Mouse (Mus musculus) urinary bladder, postnatal 25 days (tissue): ENCODE data around the gene Pemt.

Experiments used
- DNase-seq: peaks from one replicate; pipeline ENCODE4 v3.0.0; 2022; ENCODE audit warnings: low spot score

The Pemt gene

DNA sequence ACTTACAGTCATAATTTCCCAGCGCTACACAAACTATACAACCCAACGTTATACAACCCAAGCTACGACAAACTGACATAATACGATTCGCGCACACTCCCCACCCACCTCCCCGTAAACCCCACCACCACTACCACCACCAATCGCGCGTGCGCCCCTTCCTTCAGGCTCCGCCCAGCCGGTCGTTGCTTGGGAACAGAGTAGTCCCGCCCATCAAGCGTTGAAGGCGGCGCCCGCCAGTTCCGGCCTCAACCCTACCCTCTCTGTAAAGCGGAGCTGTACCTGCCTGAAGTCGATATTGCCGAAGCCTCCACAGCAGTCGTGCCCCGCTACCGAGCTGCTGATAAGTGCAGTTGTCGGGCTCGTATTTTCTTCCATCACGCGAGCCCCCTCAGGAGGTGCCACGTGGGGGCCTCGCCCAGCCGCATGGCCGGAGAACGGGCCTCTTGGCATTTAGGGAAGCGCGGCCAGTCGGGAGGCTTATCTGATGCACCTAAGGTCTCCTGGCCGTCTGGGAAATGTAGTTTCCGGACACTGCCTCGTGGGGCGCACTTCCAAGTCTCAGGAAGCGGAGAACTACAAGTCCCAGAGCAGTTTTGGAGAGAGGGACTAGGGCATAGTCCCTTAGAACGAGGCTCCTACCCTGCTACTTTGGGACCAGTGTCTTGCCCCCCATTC lies at the start of gene Pemt:
Gene Pemt (minus strand): TSS at position 432 of the 678 bp plus-strand sequence.
- DNase-seq, result peak; percentile 90

DNA sequence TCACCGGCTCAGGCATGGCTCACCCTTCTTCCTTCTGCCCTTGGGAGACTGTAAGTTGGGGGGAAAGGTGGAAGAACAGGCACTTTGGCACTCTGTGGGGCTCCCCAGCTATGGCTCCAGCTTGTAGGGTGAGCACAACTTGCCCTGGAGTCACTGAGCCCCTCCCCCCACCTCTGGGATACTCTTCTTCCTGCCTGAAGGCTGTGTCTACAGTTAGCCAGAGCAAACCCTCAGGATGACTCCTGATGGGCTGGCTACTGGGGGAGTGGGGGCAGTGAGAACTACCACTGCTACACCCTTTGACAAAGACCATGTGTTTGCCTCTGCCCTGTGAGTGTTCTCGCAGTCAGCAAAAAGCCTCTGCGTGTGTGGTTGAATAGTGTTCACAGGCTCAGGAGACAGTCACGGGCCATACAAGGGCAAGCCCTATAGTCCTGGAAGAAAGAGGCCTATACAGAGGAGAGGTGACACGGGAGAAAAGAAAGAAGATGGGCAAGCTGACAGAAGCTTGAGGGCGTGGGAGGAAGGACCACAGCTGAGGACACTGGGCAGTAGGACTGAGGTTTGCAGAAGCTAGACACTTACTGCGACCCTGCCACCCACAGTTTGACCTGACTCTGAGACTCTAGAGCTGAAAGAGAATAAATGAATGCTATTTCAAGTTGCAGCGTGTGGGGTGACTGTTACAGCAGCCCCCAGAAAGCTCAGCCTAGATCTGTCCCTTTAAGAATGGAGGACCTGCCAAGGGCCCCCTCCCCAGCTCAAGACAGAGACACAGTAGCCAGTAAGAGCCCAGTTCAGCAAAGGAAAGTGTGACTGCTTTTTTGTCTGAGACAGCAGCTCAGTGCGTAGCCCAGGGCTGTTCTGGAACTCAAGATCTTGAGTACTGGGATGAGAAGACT lies 48.9 kb upstream of the Pemt start:
- DNase-seq, result no peak

GRCm38 (mm10) chr11:60093984-60094587 lies 47.8 kb upstream of the Pemt start:
- DNase-seq, result no peak

GRCm38 (mm10) chr11:60093227-60093626 lies 46.9 kb upstream of the Pemt start:
- no peak for DNase-seq

DNA sequence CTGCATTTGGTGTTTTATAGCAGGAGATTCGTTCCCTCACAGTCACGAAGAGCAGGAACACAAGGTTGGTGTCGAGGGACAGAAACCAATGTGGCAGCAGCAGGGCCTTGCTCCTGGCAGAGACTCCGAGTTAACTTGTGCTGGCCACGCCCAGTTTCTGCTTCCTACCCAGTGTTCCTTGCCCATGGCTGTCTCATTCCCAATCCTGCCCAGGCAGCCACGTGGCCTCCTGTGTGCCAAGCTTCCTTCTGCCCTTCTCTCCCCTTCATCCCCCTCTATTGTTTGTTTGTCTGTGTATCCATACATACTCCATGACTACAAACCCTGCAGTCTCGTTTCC lies 45.1 kb upstream of the Pemt start:
- no peak for DNase-seq

DNA sequence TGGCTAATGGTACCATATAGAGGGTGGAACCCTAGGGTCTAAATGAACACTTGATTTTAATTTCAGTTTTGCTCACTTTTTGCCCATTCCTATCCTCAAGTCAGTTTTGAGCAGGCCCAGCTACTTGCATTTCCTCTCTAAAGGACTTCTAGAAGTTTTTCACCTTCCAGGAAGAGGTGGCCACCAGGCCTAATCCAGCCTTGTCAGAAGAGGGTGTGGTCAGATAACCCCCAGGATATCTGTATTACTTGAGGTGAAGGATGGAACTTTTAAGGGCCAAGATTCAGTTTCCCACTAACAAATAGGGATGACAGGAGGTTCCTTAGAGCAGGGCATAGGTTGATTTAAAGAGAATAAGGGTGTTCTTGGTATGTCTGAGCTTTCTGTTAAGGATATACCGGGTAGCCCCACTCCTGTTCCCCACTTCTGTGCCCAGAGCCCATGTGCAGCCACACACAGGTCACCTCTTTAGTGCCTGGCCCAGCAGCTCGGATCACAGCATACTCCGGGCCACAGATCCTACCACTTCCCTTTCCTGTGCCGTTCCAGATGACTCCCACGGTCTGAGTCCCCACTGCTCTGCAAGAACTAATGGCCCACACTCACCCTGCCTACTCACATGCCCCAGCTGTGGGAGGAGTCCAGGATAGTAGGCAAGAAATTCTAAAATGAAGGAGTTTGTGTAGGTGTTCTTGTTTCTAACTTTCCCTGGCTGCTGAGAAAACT lies 44.6 kb upstream of the Pemt start:
- DNase-seq, result no peak

DNA sequence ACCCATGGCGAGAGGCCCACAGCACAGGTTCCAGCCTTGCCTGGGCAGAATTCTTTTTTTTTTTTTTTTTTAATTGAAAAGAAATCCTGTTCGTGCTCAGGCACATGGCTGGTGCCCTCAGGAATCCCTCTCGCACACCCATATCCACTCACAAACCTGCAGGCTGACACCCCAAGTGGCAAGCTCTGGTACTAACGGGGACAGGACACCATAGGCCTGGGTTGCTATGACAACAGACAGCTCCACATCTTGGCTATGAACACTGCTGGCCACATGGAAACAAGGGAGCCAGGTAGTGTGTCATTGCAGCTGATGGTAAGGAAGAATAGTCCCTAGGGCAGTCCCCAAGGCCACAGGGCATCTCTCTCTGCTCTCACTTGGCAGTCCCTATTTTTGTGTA lies 42.7 kb upstream of the Pemt start:
- no peak for DNase-seq

- no peak for DNase-seq
Observed at GRCm38 (mm10) chr11:60086676-60087075, 40.4 kb upstream of the Pemt start.

- DNase-seq, result peak; percentile 45
Observed at GRCm38 (mm10) chr11:60084589-60084988, 38.3 kb upstream of the Pemt start.

GRCm38 (mm10) chr11:60076790-60077189 lies 30.5 kb upstream of the Pemt start:
- DNase-seq, result peak; percentile 60

DNA sequence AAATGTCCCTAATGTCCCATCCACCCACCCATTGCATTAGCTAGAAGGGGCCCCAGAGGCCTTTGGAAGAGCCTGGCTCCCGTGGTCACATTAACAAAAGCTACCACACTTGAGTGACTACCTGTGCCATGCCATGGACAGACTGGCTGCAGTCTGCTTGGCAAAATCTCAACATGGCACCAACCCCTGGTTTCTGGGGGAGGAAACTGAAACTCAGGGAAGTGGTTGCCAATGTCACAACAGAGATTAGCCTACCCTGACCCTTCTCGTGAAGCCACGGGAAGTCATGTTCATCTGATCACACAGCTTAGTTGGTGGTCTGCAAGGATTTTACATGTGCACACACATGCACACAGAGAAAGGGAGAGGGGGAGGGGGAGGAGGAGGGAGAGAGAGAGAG lies 29.9 kb upstream of the Pemt start:
- no peak for DNase-seq

DNA sequence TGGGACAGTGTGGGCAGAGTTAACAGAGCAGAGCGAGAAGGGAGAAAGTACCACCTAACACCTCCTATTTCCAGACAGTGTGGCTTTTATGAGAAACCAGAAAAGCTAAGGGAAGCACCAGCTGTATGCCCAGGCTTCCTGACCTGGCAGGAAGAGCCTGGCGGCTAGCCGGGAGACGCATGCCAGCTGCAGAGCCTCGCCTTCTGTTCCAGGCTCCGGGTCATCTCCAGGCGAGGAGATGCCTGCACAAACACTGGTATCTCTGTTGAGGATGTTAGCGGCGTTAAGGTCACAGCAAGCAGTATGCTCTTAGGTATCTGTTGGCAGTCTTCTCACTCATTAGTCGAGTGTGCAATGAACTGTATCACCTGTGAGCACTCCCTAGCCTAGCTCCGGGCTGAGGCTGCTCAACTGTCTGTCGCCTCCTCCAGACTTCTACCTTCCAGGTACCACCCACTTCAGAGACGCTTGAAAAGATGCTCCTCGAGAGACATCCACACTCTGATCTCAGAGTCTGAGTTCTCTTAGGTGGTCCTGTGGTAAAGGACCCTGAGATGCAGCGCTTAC lies 27.7 kb upstream of the Pemt start:
- no peak for DNase-seq

DNA sequence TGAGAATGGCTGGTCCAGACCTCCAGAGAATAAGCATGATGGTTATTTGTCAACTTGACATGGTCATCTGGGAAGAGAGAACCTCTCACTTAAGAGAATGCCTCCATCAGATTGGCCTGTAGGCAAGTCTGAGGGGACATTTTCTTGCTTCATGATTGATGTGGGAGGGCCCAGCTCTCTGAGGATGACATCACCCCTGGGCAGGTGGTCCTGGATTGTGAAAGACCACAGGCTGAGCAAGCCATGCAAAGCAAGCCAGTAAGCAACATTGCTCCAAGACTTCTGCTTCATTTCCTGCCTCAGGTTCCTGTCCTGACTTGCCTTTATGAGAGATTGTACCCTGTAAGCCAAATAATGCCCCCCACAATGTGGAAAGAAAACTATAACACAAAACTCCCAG lies 26.8 kb upstream of the Pemt start:
- DNase-seq, result no peak

DNA sequence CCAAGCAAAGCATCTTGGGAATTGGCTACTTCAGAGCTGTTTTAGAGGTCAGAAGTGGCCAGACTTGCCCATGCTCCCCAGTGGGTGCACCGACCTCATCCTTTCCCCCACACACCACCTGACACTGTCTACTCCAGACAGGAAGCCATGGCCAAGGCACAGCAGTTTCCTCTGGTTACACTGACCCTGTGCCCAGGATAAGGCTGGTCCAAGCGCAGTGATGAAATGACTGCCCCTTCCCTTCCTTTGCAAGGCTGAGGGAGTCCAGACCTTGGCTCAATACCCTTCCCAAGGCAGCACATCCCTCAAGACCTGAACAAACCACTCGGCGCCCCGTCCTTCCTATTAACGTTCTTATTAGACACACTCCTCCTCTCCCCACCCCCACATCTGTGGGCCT lies 24.9 kb upstream of the Pemt start:
- DNase-seq, result no peak

GRCm38 (mm10) chr11:60070599-60070998 lies 24.3 kb upstream of the Pemt start:
- peak; percentile 35 for DNase-seq

DNA sequence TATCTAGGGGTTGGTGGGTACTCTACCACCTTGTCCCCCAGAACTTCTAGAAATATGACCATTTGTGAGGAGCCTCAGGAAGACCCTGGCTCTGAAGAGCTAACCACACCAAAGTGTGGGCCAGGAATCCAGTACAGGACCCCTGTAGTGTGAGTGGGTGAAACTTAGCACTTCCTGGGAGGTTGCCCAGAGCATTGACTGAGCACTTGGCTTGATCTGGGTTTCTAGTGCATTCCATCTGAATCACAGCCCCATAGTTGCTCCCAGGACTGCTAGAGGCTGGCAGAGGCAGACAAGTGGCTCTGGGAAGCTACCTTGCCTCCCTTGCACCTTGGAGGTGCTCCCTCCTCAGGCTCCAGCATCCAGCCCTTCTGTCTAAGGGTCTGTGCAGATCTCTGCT lies 22.3 kb upstream of the Pemt start:
- no peak for DNase-seq

DNA sequence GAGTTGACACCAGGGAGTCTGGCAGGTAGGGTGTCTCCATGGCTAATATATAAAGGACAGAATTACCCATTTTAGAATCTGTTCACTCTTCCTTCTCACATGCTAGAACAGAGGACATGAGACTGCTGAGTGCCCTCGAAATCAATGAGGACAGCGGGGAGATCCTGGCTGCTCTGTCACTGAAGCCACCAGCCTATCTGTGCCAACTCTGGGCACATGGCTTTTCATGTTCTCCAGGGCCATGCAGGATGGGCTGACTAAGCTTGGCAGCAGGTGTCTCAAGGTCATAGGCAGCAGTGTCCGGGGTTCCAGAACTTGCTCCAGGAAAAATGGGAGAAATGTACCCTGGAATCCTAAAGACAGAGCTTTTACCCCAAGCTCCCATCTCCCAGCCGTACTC lies 21.4 kb upstream of the Pemt start:
- no peak for DNase-seq

- DNase-seq, result no peak
Observed at GRCm38 (mm10) chr11:60065267-60065666, 19.0 kb upstream of the Pemt start.

DNA sequence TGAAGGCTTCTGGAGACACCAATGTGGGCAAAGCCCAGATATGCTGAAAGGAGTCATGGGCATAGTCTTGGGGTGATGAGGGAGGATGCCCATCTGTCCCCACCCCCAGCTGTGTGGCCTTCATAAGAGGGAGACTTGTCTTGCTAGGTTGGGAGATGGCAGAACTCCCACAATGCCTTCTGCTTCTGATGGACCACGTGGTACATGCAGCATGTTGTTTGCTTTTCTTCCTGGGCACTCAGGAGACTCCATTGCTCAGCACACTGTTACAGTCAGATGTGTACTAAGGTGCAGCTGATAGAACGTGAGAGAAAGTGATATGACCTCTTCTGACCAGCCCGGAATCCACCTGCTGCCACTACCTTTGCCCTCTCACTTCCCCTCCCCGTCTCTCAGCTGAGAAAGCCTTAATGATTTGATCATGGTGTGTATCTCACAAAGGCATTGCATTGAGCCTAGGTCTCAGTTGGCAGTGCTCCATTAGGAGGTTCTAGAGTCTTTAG lies 15.3 kb upstream of the Pemt start:
- DNase-seq, result no peak

DNA sequence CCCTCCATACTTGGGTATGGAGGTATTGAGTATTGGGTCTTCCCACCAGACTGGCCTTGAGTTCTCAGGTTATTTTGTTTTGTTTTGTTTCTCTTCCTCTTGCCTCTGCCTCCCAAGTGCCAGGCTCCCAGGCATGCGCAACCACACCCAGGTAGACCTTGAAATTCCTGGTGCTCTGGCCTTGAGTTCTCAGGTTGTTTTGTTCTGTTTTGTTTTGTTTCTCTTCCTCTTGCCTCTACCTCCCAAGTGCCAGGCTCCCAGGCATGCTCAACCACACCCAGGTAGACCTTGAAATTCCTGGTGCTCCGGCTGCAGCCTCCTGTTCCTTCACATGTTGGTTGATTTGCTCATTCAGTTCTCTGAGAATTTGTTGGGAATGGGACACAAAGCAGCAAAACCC lies 13.7 kb upstream of the Pemt start:
- DNase-seq, result no peak

GRCm38 (mm10) chr11:60058441-60058840 lies 12.2 kb upstream of the Pemt start:
- DNase-seq, result no peak

DNA sequence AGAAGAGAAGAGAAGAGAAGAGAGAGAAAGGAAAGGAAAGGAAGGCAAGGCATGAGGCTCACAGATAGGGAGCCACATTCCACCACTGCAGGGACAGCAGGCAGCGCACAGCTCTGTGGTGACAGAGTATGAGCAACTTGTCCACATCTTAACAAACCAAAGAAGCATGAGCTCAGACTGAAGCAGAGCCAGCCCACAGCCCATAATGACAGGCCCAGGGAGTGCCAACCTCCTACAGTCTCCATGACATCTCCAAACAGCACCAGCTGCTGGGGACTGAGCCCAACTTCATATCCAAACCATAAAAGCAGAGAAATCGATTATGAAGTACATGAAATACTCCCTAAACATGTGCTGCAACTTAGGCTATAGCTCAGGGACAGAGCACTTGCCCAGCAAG lies 11.7 kb upstream of the Pemt start:
- no peak for DNase-seq
